Mouse (Mus musculus): Measurements from ENCODE around the gene Rpusd1.

GRCm38 (mm10) chr17:25761561-25761970 is 34.1 kb downstream of the Rpusd1 start:
- no peak for TF ChIP-seq CTCF (IDR thresholded peaks at IDR 0.05; ENCODE audit: insufficient read depth, low read length)
- TF ChIP-seq POLR2A (IDR thresholded peaks at IDR 0.05; ENCODE audit: borderline replicate concordance, extremely low read depth, low read depth, low read length): no peak
